Mouse (Mus musculus) neural tube, embryonic 12.5 days (tissue): ENCODE data around the gene Dus2. TPM values are rescaled to one million over a fixed set of nuclear protein-coding genes. Genes with fewer than 3 reads are reported as not detected.

Source experiments
- ATAC-seq: fragments of 200-750 bp; cut with Nextera tagmentation; 2 replicates; pipeline ENCODE4 v1.8.0; 2017; ENCODE audit warnings: low read depth, mild to moderate bottlenecking, moderate TSS enrichment, moderate library complexity; ENCODE audit not compliant: low FRiP score
- H3K27ac ChIP-seq: fragments of 300-500 bp; sonication (generic); 2 replicates; pipeline ENCODE4 v1.5.1; 2016
- H3K27me3 ChIP-seq: fragments of 300-500 bp; sonication (generic); replicated peaks from 2 replicates; pipeline ENCODE4 v1.6.1; 2016; ENCODE audit warnings: mild to moderate bottlenecking
- H3K36me3 ChIP-seq: fragments of 300-500 bp; sonication (generic); 2 replicates; pipeline ENCODE4 v1.6.1; 2016; ENCODE audit warnings: mild to moderate bottlenecking
- H3K4me1 ChIP-seq: fragments of 300-500 bp; sonication (generic); 2 replicates; pipeline ENCODE4 v1.6.1; 2016
- H3K4me2 ChIP-seq: fragments of 300-500 bp; sonication (generic); replicated peaks from 2 replicates; pipeline ENCODE4 v1.6.1; 2016; ENCODE audit warnings: mild to moderate bottlenecking
- H3K4me3 ChIP-seq: fragments of 300-500 bp; sonication (generic); 2 replicates; pipeline ENCODE4 v1.5.1; 2016
- H3K9ac ChIP-seq: fragments of 300-500 bp; sonication (generic); 2 replicates; pipeline ENCODE4 v1.6.1; 2016; ENCODE audit warnings: mild to moderate bottlenecking
- H3K9me3 ChIP-seq: fragments of 300-500 bp; sonication (generic); 2 replicates; pipeline ENCODE4 v1.6.1; 2016; ENCODE audit warnings: mild to moderate bottlenecking
- WGBS: fragments of 180-500 bp; shearing (Covaris S2); methylation state at CpG from one replicate; pipeline ENCODE4 v1.1.7; 2016; 5-methylcytosine and 5-hydroxymethylcytosine counted together
- microRNA-seq: library from miRNA; unstranded; fragments of <30 nt; microRNA quantifications from one replicate; pipeline ENCODE4, GENCODE M21; 2017
- polyA plus RNA-seq: library from polyadenylated mRNA; unstranded; fragments of >200 nt; fragmentation: Nextera tagmentation; extraction: Ambion mirVana; gene quantifications from 2 replicates; pipeline ENCODE4 v1.2.1, GENCODE M21; 2016

The Dus2 gene
- polyA plus RNA-seq, 1 experiment from 2014 or later = 17.9 TPM

- ATAC-seq = no peak
- WGBS = 84% methylated on average over 1 of the region's 1 CpGs
- Histone ChIP-seq H3K4me2 (no peak overlapping the region), H3K4me3 (no peak overlapping the region), H3K9ac (no peak overlapping the region), H3K9me3 (no peaks in the 10 kb centered on the region), H3K4me1 (no peaks in the 10 kb centered on the region), H3K36me3 (no peaks in the 10 kb centered on the region), H3K27ac (no peak overlapping the region), H3K27me3 (no peaks in the 10 kb centered on the region)
These were observed 78.4 kb downstream of the Dus2 start for GRCm38 (mm10) chr8:106069565-106069964.

- Histone ChIP-seq H3K27ac (no peak overlapping the region), H3K36me3 (no peaks in the 10 kb centered on the region), H3K9ac (no peak overlapping the region), H3K4me1 (no peaks in the 10 kb centered on the region), H3K4me3 (no peak overlapping the region), H3K27me3 (no peaks in the 10 kb centered on the region), H3K9me3 (no peaks in the 10 kb centered on the region), H3K4me2 (no peak overlapping the region)
- ATAC-seq = no peak
These were observed 81.0 kb downstream of the Dus2 start for GRCm38 (mm10) chr8:106072113-106072512.

- no peaks in the 10 kb centered on the region for H3K4me1 ChIP-seq
- H3K9ac ChIP-seq = no peak overlapping the region
- no peaks in the 10 kb centered on the region for H3K27me3 ChIP-seq
- no peaks in the 10 kb centered on the region for H3K9me3 ChIP-seq
- H3K27ac ChIP-seq = no peak overlapping the region
- H3K36me3 ChIP-seq = peaks cover 4% of the 10 kb centered on the region; the same call in 1 of the 2 replicates
- no peak overlapping the region for H3K4me3 ChIP-seq
- no peak overlapping the region for H3K4me2 ChIP-seq
- ATAC-seq = no peak
These were observed 83.1 kb downstream of the Dus2 start for GRCm38 (mm10) chr8:106074236-106074635.

- Histone ChIP-seq H3K9ac (no peak overlapping the region), H3K27ac (no peak overlapping the region), H3K4me1 (no peaks in the 10 kb centered on the region), H3K9me3 (no peaks in the 10 kb centered on the region), H3K4me2 (no peak overlapping the region), H3K27me3 (no peaks in the 10 kb centered on the region), H3K4me3 (no peak overlapping the region), H3K36me3 (peaks cover 8% of the 10 kb centered on the region; the same call in 1 of the 2 replicates)
- ATAC-seq = no peak
- WGBS = 96% methylated on average over 1 of the region's 1 CpGs
These were observed 83.5 kb downstream of the Dus2 start for GRCm38 (mm10) chr8:106074659-106075058.

GRCm38 (mm10) chr8:106075161-106075862 is 84.2 kb downstream of the Dus2 start:
- WGBS = 88% methylated on average over 9 of the region's 9 CpGs
- no peak overlapping the region for H3K4me3 ChIP-seq
- no peak overlapping the region for H3K9ac ChIP-seq
- no peak for ATAC-seq
- H3K9me3 ChIP-seq = no peaks in the 10 kb centered on the region
- H3K27me3 ChIP-seq = no peaks in the 10 kb centered on the region
- H3K4me2 ChIP-seq = no peak overlapping the region
- H3K4me1 ChIP-seq = no peaks in the 10 kb centered on the region
- H3K27ac ChIP-seq = no peak overlapping the region
- H3K36me3 ChIP-seq = peaks cover 8% of the 10 kb centered on the region; the same call in 1 of the 2 replicates

- WGBS = 95% methylated on average over 5 of the region's 5 CpGs
- H3K4me1 ChIP-seq = no peaks in the 10 kb centered on the region
- no peaks in the 10 kb centered on the region for H3K9me3 ChIP-seq
- ATAC-seq = no peak
- H3K36me3 ChIP-seq = peaks cover 8% of the 10 kb centered on the region; the same call in 1 of the 2 replicates
- H3K4me3 ChIP-seq = no peak overlapping the region
- H3K27me3 ChIP-seq = no peaks in the 10 kb centered on the region
- no peak overlapping the region for H3K27ac ChIP-seq
- no peak overlapping the region for H3K9ac ChIP-seq
- H3K4me2 ChIP-seq = no peak overlapping the region
These were observed 84.7 kb downstream of the Dus2 start for GRCm38 (mm10) chr8:106075863-106076174.

GRCm38 (mm10) chr8:106076612-106077011 is 85.5 kb downstream of the Dus2 start:
- Histone ChIP-seq H3K27me3 (no peaks in the 10 kb centered on the region), H3K9me3 (no peaks in the 10 kb centered on the region), H3K9ac (no peak overlapping the region), H3K27ac (no peak overlapping the region), H3K4me2 (no peak overlapping the region), H3K36me3 (peaks cover 8% of the 10 kb centered on the region; the same call in 1 of the 2 replicates), H3K4me1 (no peaks in the 10 kb centered on the region), H3K4me3 (no peak overlapping the region)
- WGBS = 85% methylated on average over 5 of the region's 5 CpGs
- no peak for ATAC-seq

- H3K27me3 ChIP-seq = no peaks in the 10 kb centered on the region
- no peak overlapping the region for H3K4me2 ChIP-seq
- H3K9me3 ChIP-seq = no peaks in the 10 kb centered on the region
- no peak overlapping the region for H3K9ac ChIP-seq
- H3K27ac ChIP-seq = no peak overlapping the region
- H3K4me1 ChIP-seq = no peaks in the 10 kb centered on the region
- H3K36me3 ChIP-seq = peaks cover 9% of the 10 kb centered on the region; the same call in 1 of the 2 replicates
- H3K4me3 ChIP-seq = no peak overlapping the region
- no peak for ATAC-seq
- WGBS = 88% methylated on average over 1 of the region's 1 CpGs
These were observed 86.4 kb downstream of the Dus2 start for GRCm38 (mm10) chr8:106077452-106078067.

- no peak overlapping the region for H3K9ac ChIP-seq
- no peak for ATAC-seq
- H3K27me3 ChIP-seq = no peaks in the 10 kb centered on the region
- no peak overlapping the region for H3K27ac ChIP-seq
- no peaks in the 10 kb centered on the region for H3K9me3 ChIP-seq
- no peak overlapping the region for H3K4me3 ChIP-seq
- 90% methylated on average over 4 of the region's 4 CpGs for WGBS
- H3K4me1 ChIP-seq = no peaks in the 10 kb centered on the region
- H3K36me3 ChIP-seq = peaks cover 24% of the 10 kb centered on the region
- no peak overlapping the region for H3K4me2 ChIP-seq
These were observed 111.2 kb downstream of the Dus2 start for GRCm38 (mm10) chr8:106102321-106102720.

Small RNA genes within 50 kb of the gene (microRNA-seq; reads per million reads assigned to microRNA genes)
- gene Mir7074 = not detected

Other genes with a start within 250 kb of the Dus2 start
- gene Gfod2, start 232.7 kb upstream of the Dus2 start, polyA plus RNA-seq = 63.1 and 64.6 TPM in 2 replicates
- gene Ranbp10, start 164.0 kb upstream of the Dus2 start, polyA plus RNA-seq = 14.6 and 15.2 TPM in 2 replicates
- 0.24 and 0.27 TPM in 2 replicates for gene Tsnaxip1, start 163.6 kb upstream of the Dus2 start, polyA plus RNA-seq
- 58.6 and 61.8 TPM in 2 replicates for gene Cenpt, start 138.1 kb upstream of the Dus2 start, polyA plus RNA-seq
- gene Thap11, start 136.2 kb upstream of the Dus2 start, polyA plus RNA-seq = 73.0 and 77.7 TPM in 2 replicates
- gene Nutf2, start 130.8 kb upstream of the Dus2 start, polyA plus RNA-seq = 238 and 249 TPM in 2 replicates
- gene Edc4, start 110.5 kb upstream of the Dus2 start, polyA plus RNA-seq = 62.0 and 63.1 TPM in 2 replicates
- gene Nrn1l, start 97.8 kb upstream of the Dus2 start, polyA plus RNA-seq = 0.73 TPM in 1 of 2 replicates, not detected in the other
- gene Pskh1, start 90.9 kb upstream of the Dus2 start, polyA plus RNA-seq = 20.0 and 20.8 TPM in 2 replicates
- 2.3 and 2.4 TPM in 2 replicates for gene Ctrl, start 57.5 kb upstream of the Dus2 start, polyA plus RNA-seq
- 27.9 and 30.7 TPM in 2 replicates for gene Psmb10, start 52.9 kb upstream of the Dus2 start, polyA plus RNA-seq
- gene Lcat, start 48.0 kb upstream of the Dus2 start, polyA plus RNA-seq = 0.85 and 0.98 TPM in 2 replicates
- gene Slc12a4, start 25.2 kb upstream of the Dus2 start, polyA plus RNA-seq = 11.8 and 13.9 TPM in 2 replicates
- gene Dpep3, start 11.9 kb upstream of the Dus2 start, polyA plus RNA-seq = not detected in 2 replicates
- not detected in 2 replicates for gene Dpep2nb, start 14.6 kb downstream of the Dus2 start, polyA plus RNA-seq
- 19.7 and 20.9 TPM in 2 replicates for gene Ddx28, start 20.5 kb downstream of the Dus2 start, polyA plus RNA-seq
- gene Nfatc3, start 67.5 kb downstream of the Dus2 start, polyA plus RNA-seq = 4.4 and 5.6 TPM in 2 replicates
- 1.1 and 1.6 TPM in 2 replicates for gene Esrp2, start 145.6 kb downstream of the Dus2 start, polyA plus RNA-seq
- gene Pla2g15, start 159.1 kb downstream of the Dus2 start, polyA plus RNA-seq = 17.6 and 18.4 TPM in 2 replicates
- gene Slc7a6, start 177.5 kb downstream of the Dus2 start, polyA plus RNA-seq = 71.2 and 73.9 TPM in 2 replicates
- 44.1 and 46.2 TPM in 2 replicates for gene Slc7a6os, start 219.6 kb downstream of the Dus2 start, polyA plus RNA-seq
- 59.1 and 60.4 TPM in 2 replicates for gene Prmt7, start 219.6 kb downstream of the Dus2 start, polyA plus RNA-seq